Mouse (Mus musculus) forebrain, postnatal 0 days (tissue): ENCODE data around the gene Lrrc75b. TPM values are rescaled to one million over a fixed set of nuclear protein-coding genes. Genes with fewer than 3 reads are reported as not detected.

Source experiments
- ATAC-seq: fragments of 200-750 bp; cut with Nextera tagmentation; 2 replicates; pipeline ENCODE4 v1.8.0; 2017; ENCODE audit warnings: mild to moderate bottlenecking, moderate library complexity
- DNase-seq: peaks from one replicate; pipeline ENCODE4 v3.0.0-alpha.2; 2015
- H3K27ac ChIP-seq: fragments of 300-500 bp; sonication (generic); 2 replicates; pipeline ENCODE4 v1.5.1; 2014; ENCODE audit warnings: low read depth, mild to moderate bottlenecking, antibody characterized with exemption, low read length, moderate library complexity, mixed read lengths
- H3K27me3 ChIP-seq: fragments of 300-500 bp; sonication (generic); 2 replicates; pipeline ENCODE4 v1.6.1; 2014; ENCODE audit warnings: mild to moderate bottlenecking, low read length, mixed read lengths; ENCODE audit not compliant: insufficient read depth
- H3K36me3 ChIP-seq: fragments of 300-500 bp; sonication (generic); 2 replicates; pipeline ENCODE4 v1.6.1; 2014; ENCODE audit warnings: mild to moderate bottlenecking, moderate library complexity; ENCODE audit not compliant: insufficient read depth
- H3K4me1 ChIP-seq: fragments of 300-500 bp; sonication (generic); 2 replicates; pipeline ENCODE4 v1.6.1; 2014; ENCODE audit warnings: antibody characterized with exemption; ENCODE audit not compliant: insufficient read depth
- H3K4me2 ChIP-seq: fragments of 300-500 bp; sonication (generic); 2 replicates; pipeline ENCODE4 v1.6.1; 2014; ENCODE audit warnings: low read depth, mild to moderate bottlenecking, moderate library complexity
- H3K4me3 ChIP-seq: fragments of 300-500 bp; sonication (generic); 2 replicates; pipeline ENCODE4 v1.5.1; 2014; ENCODE audit warnings: low read depth, low read length, mixed read lengths
- H3K9ac ChIP-seq: fragments of 300-500 bp; sonication (generic); 2 replicates; pipeline ENCODE4 v1.6.1; 2014; ENCODE audit warnings: mild to moderate bottlenecking
- H3K9me3 ChIP-seq: fragments of 300-500 bp; sonication (generic); 2 replicates; pipeline ENCODE4 v1.6.1; 2016; ENCODE audit warnings: low read length
- CTCF ChIP-seq: sonication (generic); IDR thresholded peaks from 2 replicates; pipeline ENCODE4 v1.5.1; 2016; ENCODE audit warnings: antibody characterized with exemption, control low read depth, low read depth
- WGBS: fragments of 180-500 bp; shearing (Covaris S2); extraction: QIAGEN DNeasy Blood & Tissue Kit; methylation state at CpG from one replicate; pipeline ENCODE4 v1.1.7; 2014; 5-methylcytosine and 5-hydroxymethylcytosine counted together
- polyA plus RNA-seq: library from polyadenylated mRNA; unstranded; fragments of >200 nt; fragmentation: Nextera tagmentation; extraction: Ambion mirVana; gene quantifications from 2 replicates; pipeline ENCODE4 v1.2.1, GENCODE M21; 2015
- total RNA-seq: library from RNA; depleted of rRNA; stranded (reverse); fragments of >200 nt; gene quantifications from 2 replicates; pipeline ENCODE4 v1.2.3, GENCODE M21; 2014

The Lrrc75b gene
- total and polyA plus RNA-seq, 2 experiments from 2014 or later: 23.2 to 24.2 TPM

DNA sequence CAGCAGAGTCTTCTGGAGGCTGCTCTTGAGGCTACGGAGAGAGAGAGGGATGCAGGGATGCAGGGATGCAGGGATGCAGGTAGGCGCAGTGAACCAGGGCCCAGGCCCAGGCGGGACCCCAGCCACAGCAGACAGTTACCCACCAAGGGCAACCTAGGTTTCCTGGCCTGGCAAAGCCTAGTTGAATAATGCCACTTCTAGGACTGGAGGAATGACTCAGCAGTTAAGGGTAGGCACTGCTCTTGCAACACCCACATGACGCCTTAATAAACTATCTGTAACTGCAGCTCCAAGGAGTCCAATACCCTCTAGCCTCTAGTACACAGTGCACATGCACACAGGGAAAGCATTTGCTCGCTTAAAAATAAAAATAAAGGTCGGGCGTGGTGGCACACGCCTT is 6.0 kb downstream of the Lrrc75b start:
- no peak for TF ChIP-seq CTCF
- Histone ChIP-seq H3K4me3 (no peak overlapping the region), H3K4me2 (no peak overlapping the region), H3K4me1 (0 out of 2 replicates have a peak, but pooled peaks cover 12% of the 10 kb centered on the region), H3K9me3 (no peaks in the 10 kb centered on the region), H3K27ac (no peak overlapping the region), H3K27me3 (no peaks in the 10 kb centered on the region), H3K9ac (no peak overlapping the region), H3K36me3 (peaks cover 30% of the 10 kb centered on the region)
- ATAC-seq (no peak), DNase-seq (no peak)
- 93% methylated on average over 8 of the region's 8 CpGs for WGBS

DNA sequence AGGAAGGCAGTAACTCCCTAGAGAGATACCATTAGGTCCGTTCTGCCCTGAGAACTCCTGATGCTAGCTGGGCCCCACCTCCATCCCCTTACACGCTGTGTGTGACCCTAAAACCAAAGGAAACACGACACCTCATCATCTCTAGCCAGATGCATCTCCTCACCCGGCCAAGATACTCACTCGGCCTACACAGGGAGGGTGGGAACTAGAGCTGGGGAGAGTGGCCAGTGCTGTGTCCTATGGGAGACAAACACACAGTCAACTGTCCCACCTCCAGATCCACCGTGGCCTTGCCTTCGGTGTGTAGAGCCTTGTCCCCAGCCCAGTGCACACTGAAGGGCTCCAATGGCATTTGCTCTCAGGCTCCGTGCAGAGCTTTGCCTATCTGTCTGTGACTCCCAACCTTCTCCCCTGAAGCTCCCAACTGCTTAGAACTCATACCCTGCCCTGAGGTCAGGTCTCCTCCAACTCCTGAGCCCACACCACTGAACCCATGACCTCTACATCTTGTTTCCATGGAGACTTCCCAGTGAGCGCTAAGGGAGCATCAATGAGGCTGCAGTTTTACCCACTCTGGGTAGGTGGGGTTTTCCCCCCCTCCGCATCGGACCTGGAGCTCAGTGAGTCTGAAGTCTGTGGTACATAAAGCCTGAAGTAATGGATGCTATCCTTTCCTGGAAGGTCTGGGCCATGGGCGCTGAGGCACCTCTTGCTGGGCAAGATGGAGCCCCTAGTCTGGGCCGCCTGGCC is 7.3 kb downstream of the Lrrc75b start:
- Histone ChIP-seq H3K36me3 (peaks cover 30% of the 10 kb centered on the region), H3K4me2 (no peak overlapping the region), H3K9ac (no peak overlapping the region), H3K9me3 (no peaks in the 10 kb centered on the region), H3K4me1 (0 out of 2 replicates have a peak, but pooled peaks cover 3% of the 10 kb centered on the region), H3K27me3 (no peaks in the 10 kb centered on the region), H3K4me3 (no peak overlapping the region), H3K27ac (no peak overlapping the region)
- no peak for ATAC-seq
- no peak for DNase-seq
- WGBS: 78% methylated on average over 13 of the region's 13 CpGs
- TF ChIP-seq CTCF: no peak

DNA sequence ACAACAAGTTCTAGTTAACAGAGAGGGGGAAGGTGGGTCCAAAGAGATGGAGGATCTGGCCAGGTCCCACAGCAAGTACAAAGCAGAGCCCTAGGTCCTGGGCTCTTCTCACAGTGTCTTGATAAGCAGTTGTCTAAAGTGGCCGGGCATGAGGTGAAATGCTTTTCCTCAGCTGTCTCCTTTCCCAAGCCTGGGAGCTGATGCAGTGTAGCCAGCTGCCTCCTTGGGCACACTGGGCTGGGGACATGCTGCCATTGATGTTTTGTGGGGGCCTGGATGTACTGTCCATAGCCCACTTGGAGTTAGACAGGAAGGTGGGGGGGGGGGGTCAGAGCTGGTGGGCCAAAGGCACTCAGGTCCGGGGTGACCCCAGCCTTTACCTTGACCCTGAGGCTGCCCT is 8.0 kb downstream of the Lrrc75b start:
- no peaks in the 10 kb centered on the region for H3K4me1 ChIP-seq
- peaks cover 30% of the 10 kb centered on the region for H3K36me3 ChIP-seq
- DNase-seq (no peak), ATAC-seq (no peak)
- no peak overlapping the region for H3K27ac ChIP-seq
- TF ChIP-seq CTCF: no peak
- no peak overlapping the region for H3K4me3 ChIP-seq
- WGBS: 91% methylated on average over 2 of the region's 2 CpGs
- H3K9me3 ChIP-seq: no peaks in the 10 kb centered on the region
- no peak overlapping the region for H3K4me2 ChIP-seq
- no peaks in the 10 kb centered on the region for H3K27me3 ChIP-seq
- H3K9ac ChIP-seq: no peak overlapping the region

DNA sequence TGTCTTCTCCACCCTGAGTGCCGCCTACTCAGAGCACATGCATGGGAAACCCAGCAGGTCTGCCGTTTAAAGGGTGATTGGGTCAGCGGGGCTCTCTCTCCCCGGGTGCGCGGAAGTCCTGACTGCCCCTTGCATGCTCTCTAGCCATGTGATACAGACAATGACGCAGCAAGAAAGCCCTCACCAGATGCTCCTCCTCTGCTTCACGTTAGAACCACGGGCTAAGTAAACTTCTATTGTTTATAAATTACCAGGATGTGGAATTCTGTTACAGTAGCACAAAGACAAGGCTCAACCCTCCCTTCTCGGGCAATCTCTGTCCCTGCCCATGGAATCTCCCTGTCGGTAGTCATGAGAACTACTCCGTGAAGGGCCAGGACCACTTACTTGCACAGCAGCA is 9.0 kb downstream of the Lrrc75b start:
- no peaks in the 10 kb centered on the region for H3K27me3 ChIP-seq
- peaks cover 28% of the 10 kb centered on the region for H3K36me3 ChIP-seq
- H3K9me3 ChIP-seq: no peaks in the 10 kb centered on the region
- no peak overlapping the region for H3K4me2 ChIP-seq
- H3K4me3 ChIP-seq: no peak overlapping the region
- ATAC-seq (no peak), DNase-seq (no peak)
- H3K4me1 ChIP-seq: no peaks in the 10 kb centered on the region
- TF ChIP-seq CTCF: no peak
- H3K27ac ChIP-seq: no peak overlapping the region
- H3K9ac ChIP-seq: no peak overlapping the region
- 57% methylated on average over 12 of the region's 12 CpGs for WGBS

DNA sequence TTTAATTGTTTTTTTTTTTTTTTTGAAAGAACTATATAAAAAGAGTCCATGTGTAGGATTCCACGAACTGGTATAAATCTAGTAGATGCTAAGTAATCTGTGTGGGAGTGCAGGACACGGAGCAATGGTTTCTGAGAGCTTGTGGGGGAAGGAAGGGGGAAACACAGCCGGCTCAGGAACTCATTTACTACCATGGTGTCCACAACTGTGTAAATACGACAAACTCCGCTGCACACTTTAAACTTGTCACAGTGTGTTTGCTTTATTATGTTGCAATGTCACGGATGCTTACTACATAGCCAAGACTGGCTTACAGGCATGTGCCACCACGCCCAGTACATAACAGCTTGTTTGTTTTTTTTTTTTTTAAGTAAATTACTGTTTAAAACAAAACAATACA is 10.2 kb downstream of the Lrrc75b start:
- Histone ChIP-seq H3K9me3 (0 out of 2 replicates have a peak, but pooled peaks cover 5% of the 10 kb centered on the region), H3K4me3 (no peak overlapping the region), H3K36me3 (peaks cover 17% of the 10 kb centered on the region), H3K9ac (no peak overlapping the region), H3K27ac (no peak overlapping the region; the same call in 1 of the 2 replicates), H3K4me1 (no peaks in the 10 kb centered on the region), H3K27me3 (no peaks in the 10 kb centered on the region), H3K4me2 (no peak overlapping the region)
- DNase-seq (no peak), ATAC-seq (no peak)
- TF ChIP-seq CTCF: no peak
- WGBS: 75% methylated on average over 7 of the region's 7 CpGs

DNA sequence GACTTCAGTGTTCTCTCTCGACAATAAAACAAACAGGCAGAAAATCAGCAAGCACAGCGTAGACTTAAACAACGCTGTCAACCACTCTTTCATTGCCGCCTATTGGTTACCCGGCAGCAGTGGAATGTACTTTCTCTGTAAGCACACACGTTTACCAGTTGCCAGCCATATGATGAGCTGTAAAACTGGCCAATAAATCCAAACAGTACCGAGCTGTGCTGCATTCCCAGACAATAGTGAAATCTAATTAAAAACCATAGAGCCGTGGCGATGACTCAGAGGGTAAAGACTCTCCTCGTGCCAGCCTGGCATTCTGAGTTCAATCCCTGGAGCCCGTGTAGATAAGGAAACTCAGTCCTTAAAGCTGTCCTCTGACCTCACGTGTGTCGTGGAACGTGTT is 11.6 kb downstream of the Lrrc75b start:
- H3K9ac ChIP-seq: no peak overlapping the region
- ATAC-seq: peak; percentile 64
- no peak overlapping the region for H3K4me2 ChIP-seq
- H3K9me3 ChIP-seq: 0 out of 2 replicates have a peak, but pooled peaks cover 7% of the 10 kb centered on the region
- H3K4me3 ChIP-seq: no peak overlapping the region
- H3K36me3 ChIP-seq: peaks cover 8% of the 10 kb centered on the region
- WGBS: 32% methylated on average over 14 of the region's 14 CpGs
- no peak for TF ChIP-seq CTCF
- H3K27me3 ChIP-seq: no peaks in the 10 kb centered on the region
- no peak for DNase-seq
- H3K4me1 ChIP-seq: no peaks in the 10 kb centered on the region
- no peak overlapping the region for H3K27ac ChIP-seq

DNA sequence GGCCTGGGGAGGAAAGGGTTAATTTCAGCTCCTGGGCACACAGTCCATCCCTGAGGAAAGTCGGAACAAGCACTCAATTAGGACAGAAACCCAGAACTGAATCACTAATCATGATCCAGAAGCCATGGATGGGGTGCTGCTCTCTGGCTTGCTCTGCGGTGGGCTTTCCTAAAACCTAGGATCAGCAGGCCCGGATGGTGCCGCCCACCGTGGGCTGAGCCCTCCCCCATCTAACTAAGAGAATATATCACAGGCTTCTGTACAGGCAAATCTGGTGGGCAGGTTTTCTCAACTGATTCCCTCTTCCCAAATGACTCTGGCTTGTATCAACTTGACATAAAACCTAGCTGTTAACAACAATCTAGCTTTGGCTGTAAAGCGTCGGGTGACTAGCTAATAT is 12.2 kb downstream of the Lrrc75b start:
- Histone ChIP-seq H3K9ac (no peak overlapping the region), H3K4me1 (no peaks in the 10 kb centered on the region), H3K4me2 (no peak overlapping the region), H3K4me3 (no peak overlapping the region), H3K27me3 (no peaks in the 10 kb centered on the region), H3K36me3 (peaks cover 4% of the 10 kb centered on the region; the same call in 1 of the 2 replicates), H3K9me3 (0 out of 2 replicates have a peak, but pooled peaks cover 7% of the 10 kb centered on the region), H3K27ac (no peak overlapping the region)
- no peak for TF ChIP-seq CTCF
- no peak for DNase-seq
- ATAC-seq: no peak
- WGBS: 67% methylated on average over 7 of the region's 7 CpGs
